Mouse (Mus musculus) CH12.LX (cell line): ENCODE measurements around the gene Plce1. TPM values are rescaled to one million over a fixed set of nuclear protein-coding genes. Genes with fewer than 3 reads are reported as not detected.

Source experiments
- DNase-seq: peaks from one replicate; pipeline ENCODE4 v3.0.0-alpha.2; 2013; ENCODE audit errors: extremely low read depth
- H3K27ac ChIP-seq: 2 replicates; pipeline ENCODE4 v1.5.1; 2012; ENCODE audit warnings: low read depth, mild to moderate bottlenecking, control low read depth, moderate library complexity; ENCODE audit not compliant: insufficient read depth
- H3K27me3 ChIP-seq: replicated peaks from 2 replicates; pipeline ENCODE3; 2012; ENCODE audit warnings: inconsistent platforms
- H3K36me3 ChIP-seq, 2 experiments: replicated peaks in 1 of 2; 2 replicates each; pipeline versions ENCODE3 to v1.6.1; 2012; ENCODE audit warnings: inconsistent platforms in 1 of 2, low read length in 1 of 2, mild to moderate bottlenecking in 1 of 2, mixed read lengths in 1 of 2, moderate library complexity in 1 of 2; ENCODE audit not compliant: control insufficient read depth in 1 of 2, insufficient read depth in 1 of 2
- H3K4me1 ChIP-seq, 2 experiments: 2 replicates each; pipeline ENCODE4 v1.6.1; 2012; ENCODE audit warnings: inconsistent platforms in 1 of 2, moderate library complexity in 1 of 2; ENCODE audit not compliant: insufficient read depth in 2 of 2, control insufficient read depth in 1 of 2
- H3K4me2 ChIP-seq: 2 replicates; pipeline ENCODE4 v1.6.1; 2012; ENCODE audit warnings: low read depth, mild to moderate bottlenecking, control low read depth; ENCODE audit not compliant: poor library complexity, insufficient read depth, severe bottlenecking
- H3K4me3 ChIP-seq, 3 experiments: fragments of 150-350 bp in 1 of 3; sonication (generic) in 1 of 3; replicated peaks in 1 of 3; 2 replicates each; pipeline versions ENCODE3 to v1.5.1; 2011 to 2012; ENCODE audit warnings: low read depth in 2 of 3, low read length in 2 of 3, mild to moderate bottlenecking in 2 of 3, moderate library complexity in 2 of 3, control low read depth in 1 of 3, improper control_type of control experiment in 1 of 3, inconsistent platforms in 1 of 3, mixed read lengths in 1 of 3; ENCODE audit not compliant: poor library complexity in 1 of 3
- H3K79me2 ChIP-seq: replicated peaks from 2 replicates; pipeline ENCODE4 v1.6.1; 2012; ENCODE audit warnings: mild to moderate bottlenecking, moderate library complexity; ENCODE audit not compliant: control insufficient read depth, poor library complexity, insufficient read depth, severe bottlenecking; ENCODE audit errors: extremely low read depth
- H3K9ac ChIP-seq: 2 replicates; pipeline ENCODE4 v1.6.1; 2012; ENCODE audit warnings: low read depth, mild to moderate bottlenecking, control low read depth, moderate library complexity; ENCODE audit not compliant: insufficient read depth
- H3K9me3 ChIP-seq: replicated peaks from 2 replicates; pipeline ENCODE3; 2012; ENCODE audit warnings: low read length, inconsistent platforms, mixed read lengths
- BHLHE40 ChIP-seq: IDR thresholded peaks from 2 replicates; pipeline ENCODE4 v1.6.1; 2011; ENCODE audit warnings: mild to moderate bottlenecking, low read depth, low read length, improper control_type of control experiment
- CHD2 ChIP-seq: IDR thresholded peaks from 2 replicates; pipeline ENCODE4 v1.6.1; 2011; ENCODE audit warnings: low read length, improper control_type of control experiment
- E2F4 ChIP-seq: IDR thresholded peaks from 2 replicates; pipeline ENCODE4 v1.6.1; 2011; ENCODE audit warnings: low read depth, low read length, improper control_type of control experiment; ENCODE audit not compliant: insufficient replicate concordance
- ELF1 ChIP-seq: IDR thresholded peaks from 2 replicates; pipeline ENCODE4 v1.6.1; 2014; ENCODE audit warnings: low read depth, mild to moderate bottlenecking, inconsistent platforms, low read length, improper control_type of control experiment
- ETS1 ChIP-seq: conservative IDR thresholded peaks from 2 replicates; pipeline ENCODE4 v1.6.1; 2012; ENCODE audit warnings: low read depth, mild to moderate bottlenecking, inconsistent platforms, low read length, improper control_type of control experiment, moderate library complexity
- IRF4 ChIP-seq: IDR thresholded peaks from 2 replicates; pipeline ENCODE4 v1.6.1; 2014; ENCODE audit warnings: low read depth, mild to moderate bottlenecking, inconsistent platforms, low read length, improper control_type of control experiment
- JUN ChIP-seq: IDR thresholded peaks from 2 replicates; pipeline ENCODE4 v1.6.1; 2011; ENCODE audit warnings: low read depth, mild to moderate bottlenecking, low read length, improper control_type of control experiment, moderate library complexity; ENCODE audit not compliant: insufficient read depth
- MAZ ChIP-seq: IDR thresholded peaks from 2 replicates; pipeline ENCODE4 v1.6.1; 2012; ENCODE audit warnings: low read depth, mild to moderate bottlenecking, inconsistent platforms, low read length, improper control_type of control experiment, moderate library complexity
- MEF2A ChIP-seq: IDR thresholded peaks from 2 replicates; pipeline ENCODE4 v1.6.1; 2014; ENCODE audit warnings: low read depth, mild to moderate bottlenecking, inconsistent platforms, low read length, improper control_type of control experiment, borderline replicate concordance
- MXI1 ChIP-seq: IDR thresholded peaks from 2 replicates; pipeline ENCODE4 v1.6.1; 2011; ENCODE audit warnings: mild to moderate bottlenecking, low read depth, low read length, improper control_type of control experiment
- MYC ChIP-seq: IDR thresholded peaks from 2 replicates; pipeline ENCODE4 v1.6.1; 2011; ENCODE audit warnings: low read depth, mild to moderate bottlenecking, improper control_type of control experiment, low read length
- NELFE ChIP-seq: IDR thresholded peaks from 2 replicates; pipeline ENCODE4 v1.6.1; 2011; ENCODE audit warnings: low read depth, low read length, improper control_type of control experiment
- NRF1 ChIP-seq: IDR thresholded peaks from 2 replicates; pipeline ENCODE4 v1.6.1; 2014; ENCODE audit warnings: low read depth, mild to moderate bottlenecking, inconsistent platforms, low read length, improper control_type of control experiment, moderate library complexity
- POLR2A ChIP-seq: IDR thresholded peaks from 2 replicates; pipeline ENCODE4 v1.6.1; 2011; ENCODE audit warnings: low read depth, mild to moderate bottlenecking, improper control_type of control experiment, low read length
- POLR2AphosphoS2 ChIP-seq: IDR thresholded peaks from 2 replicates; pipeline ENCODE4 v1.6.1; 2011; ENCODE audit warnings: low read depth, low read length, improper control_type of control experiment
- SIN3A ChIP-seq: IDR thresholded peaks from 2 replicates; pipeline ENCODE4 v1.6.1; 2012; ENCODE audit warnings: low read length, improper control_type of control experiment, inconsistent platforms
- SMC3 ChIP-seq: IDR thresholded peaks from 2 replicates; pipeline ENCODE4 v1.6.1; 2011; ENCODE audit warnings: low read depth, low read length, improper control_type of control experiment
- TBP ChIP-seq: conservative IDR thresholded peaks from 2 replicates; pipeline ENCODE4 v1.6.1; 2011; ENCODE audit warnings: low read depth, low read length, improper control_type of control experiment
- TCF12 ChIP-seq: IDR thresholded peaks from 2 replicates; pipeline ENCODE4 v1.6.1; 2014; ENCODE audit warnings: low read depth, mild to moderate bottlenecking, inconsistent platforms, low read length, improper control_type of control experiment
- UBTF ChIP-seq: IDR thresholded peaks from 2 replicates; pipeline ENCODE4 v1.6.1; 2012; ENCODE audit warnings: low read depth, mild to moderate bottlenecking, inconsistent platforms, low read length, improper control_type of control experiment, moderate library complexity
- USF1 ChIP-seq: IDR thresholded peaks from 2 replicates; pipeline ENCODE4 v1.6.1; 2014; ENCODE audit warnings: low read depth, mild to moderate bottlenecking, inconsistent platforms, low read length, improper control_type of control experiment
- ZKSCAN1 ChIP-seq: IDR thresholded peaks from 2 replicates; pipeline ENCODE4 v1.6.1; 2012; ENCODE audit warnings: low read depth, inconsistent platforms, low read length, improper control_type of control experiment, borderline replicate concordance
- dilution Hi-C: fragments of 300-500 bp; cut with MboI; formaldehyde crosslinking; loops from 2 replicates; pipeline ENCODE4 v1.14.3; 2020; ENCODE audit warnings: low sequenced_read_pairs; ENCODE audit not compliant: extremely low pct_unique_long_range_greater_than_20kb, extremely low pct_ligation_motif_present
- in situ Hi-C: fragments of 300-500 bp; cut with MboI; formaldehyde crosslinking; loops from 3 replicates; pipeline ENCODE4 v1.14.3; 2019; ENCODE audit warnings: low sequenced_read_pairs, low pct_ligation_motif_present, low pct_unique_long_range_greater_than_20kb, mixed read lengths
- polyA plus RNA-seq: library from polyadenylated mRNA; unstranded; fragments of >175 nt; gene quantifications from 2 replicates; pipeline ENCODE4 v1.2.1, GENCODE M21; 2012; ENCODE audit warnings: low read depth; ENCODE audit not compliant: insufficient read length
- total RNA-seq, 2 experiments: library from RNA; depleted of rRNA; stranded (reverse); fragments of 300-350 nt in 1 of 2; fragments of >200 nt in 1 of 2; gene quantifications; 2 replicates each; pipeline ENCODE4 v1.2.3; 2012 to 2014

Plce1 gene
- total and polyA plus RNA-seq, 3 experiments, result under 0.01 to 0.13 (median 0.05) TPM

DNA sequence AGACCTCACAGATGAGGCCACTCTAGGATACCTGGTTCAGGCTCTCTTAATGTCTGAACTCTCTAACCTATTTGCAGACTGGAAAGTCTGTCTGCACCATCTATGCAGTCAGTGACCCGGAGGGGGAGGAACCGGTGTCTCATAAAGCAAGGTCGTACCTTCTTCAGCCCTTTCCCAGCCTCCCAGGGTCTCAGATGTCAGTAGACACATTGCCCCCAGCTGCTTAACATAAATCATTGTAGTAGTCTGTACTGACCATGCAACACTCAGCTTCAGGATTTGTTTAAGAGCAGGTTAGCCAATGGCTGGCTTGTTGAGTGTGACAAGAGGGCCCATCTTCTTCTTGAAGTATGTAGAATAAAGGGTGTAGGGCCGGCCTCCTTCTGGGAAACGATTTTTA is 2.6 kb upstream of the Plce1 start:
- no peaks in the 10 kb centered on the region for H3K4me1 ChIP-seq
- H3K9ac ChIP-seq, result no peak overlapping the region
- H3K36me3 ChIP-seq, result no peaks in the 10 kb centered on the region
- H3K4me2 ChIP-seq, result no peak overlapping the region
- H3K4me3 ChIP-seq, result no peak overlapping the region
- DNase-seq, result no peak
- H3K27me3 ChIP-seq, result no peaks in the 10 kb centered on the region
- no peak overlapping the region for H3K27ac ChIP-seq
- in situ Hi-C loops, result no loop called here
- no peaks in the 10 kb centered on the region for H3K79me2 ChIP-seq
- dilution Hi-C loops, result no loop called here
- TF ChIP-seq SMC3 (no peak), ELF1 (no peak), BHLHE40 (no peak), MYC (no peak), POLR2A (no peak), MEF2A (no peak), TCF12 (no peak), USF1 (no peak), NELFE (no peak), ETS1 (no peak), POLR2AphosphoS2 (no peak), IRF4 (no peak), SIN3A (no peak), E2F4 (no peak), NRF1 (no peak), CHD2 (no peak), UBTF (no peak), ZKSCAN1 (no peak)
- TF ChIP-seq, all 38 proteins: peak for 0
- H3K9me3 ChIP-seq, result peaks cover 5% of the 10 kb centered on the region

- in situ Hi-C loops (no loop called here), dilution Hi-C loops (no loop called here)
- Histone ChIP-seq H3K4me2 (no peak overlapping the region), H3K79me2 (no peaks in the 10 kb centered on the region), H3K36me3 (no peaks in the 10 kb centered on the region), H3K27ac (no peak overlapping the region), H3K4me3 (no peak overlapping the region), H3K4me1 (no peaks in the 10 kb centered on the region), H3K9ac (no peak overlapping the region), H3K9me3 (peaks cover 5% of the 10 kb centered on the region), H3K27me3 (no peaks in the 10 kb centered on the region)
- no peak for TF ChIP-seq MYC
- no peak for TF ChIP-seq NRF1
- no peak for TF ChIP-seq USF1
- TF ChIP-seq SIN3A, result no peak
- TF ChIP-seq MAZ, result no peak
- no peak for TF ChIP-seq UBTF
- TF ChIP-seq JUN, result no peak
- no peak for TF ChIP-seq ZKSCAN1
- no peak for TF ChIP-seq TBP
- TF ChIP-seq MXI1, result no peak
- TF ChIP-seq POLR2AphosphoS2, result no peak
- no peak for DNase-seq
Observed at GRCm38 (mm10) chr19:38478948-38479347, 2.0 kb upstream of the Plce1 start.
